Mouse (Mus musculus): Measurements from ENCODE around the gene Sept8. TPM values are rescaled to one million over a fixed set of nuclear protein-coding genes. Genes with fewer than 3 reads are reported as not detected.

The Sept8 gene
- polyA plus RNA-seq (2016; fragmentation: Nextera tagmentation; extraction: Ambion mirVana): 36.7 and 41.8 TPM in 2 replicates

GRCm38 (mm10) chr11:53519207-53520121, at the start of gene Sept8:
TSS of gene Sept8 (plus strand) at chr11:53519257.
- H3K27me3 ChIP-seq: no peaks in the 10 kb centered on the region
- WGBS: 4% methylated on average over 79 of the region's 79 CpGs
- H3K36me3 ChIP-seq: no peaks in the 10 kb centered on the region
- H3K4me2 ChIP-seq: peak within 1 kb of the TSS; percentile 82
- peak within 1 kb of the TSS; percentile 89 for H3K9ac ChIP-seq (replicated peaks)
- H3K9me3 ChIP-seq: no peaks in the 10 kb centered on the region
- H3K4me1 ChIP-seq (replicated peaks): peaks cover 54% of the 10 kb centered on the region
- H3K27ac ChIP-seq: peak within 1 kb of the TSS; percentile 84
- peak; percentile 74 for ATAC-seq (ENCODE audit: insufficient number of reproducible peaks, insufficient read depth, low FRiP score, low TSS enrichment, low read depth)
- peak within 1 kb of the TSS; percentile 91 for H3K4me3 ChIP-seq (replicated peaks)

DNA sequence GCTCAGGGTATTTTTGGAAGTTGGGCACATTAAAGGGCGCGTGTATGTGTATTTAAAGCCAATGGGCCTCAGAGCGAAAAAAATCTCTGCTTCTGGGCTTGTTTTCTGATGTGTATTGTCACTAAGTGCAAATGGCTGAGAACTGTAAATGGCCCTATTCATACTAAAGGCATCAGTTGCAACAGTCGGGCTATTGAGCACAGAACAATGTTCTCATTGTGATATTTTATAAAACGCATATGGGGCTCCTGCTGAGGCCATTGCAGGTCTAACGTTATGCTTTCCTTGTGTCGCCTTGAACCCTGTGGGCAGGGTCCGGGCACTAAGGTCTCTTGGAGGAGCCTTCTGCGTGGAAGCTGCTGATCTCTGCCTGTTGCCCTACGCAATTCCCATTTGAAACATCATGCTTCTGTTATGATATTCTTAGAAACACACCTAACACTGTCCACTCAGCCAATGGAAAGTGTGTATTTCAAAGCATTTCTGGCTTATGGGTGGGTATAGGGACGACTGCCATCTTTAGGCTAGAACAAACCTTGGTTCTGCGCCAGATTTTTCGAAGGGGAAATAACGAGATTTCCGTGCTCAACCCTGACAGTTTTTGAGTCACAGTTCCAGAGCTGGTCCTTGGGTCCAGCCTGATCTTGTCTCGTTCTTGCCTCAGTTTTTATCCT, 49.6 kb upstream of the Sept8 start:
- H3K4me3 ChIP-seq (replicated peaks): no peak overlapping the region; the same call in 1 of the 2 replicates
- peaks cover 56% of the 10 kb centered on the region for H3K27me3 ChIP-seq
- peaks cover 24% of the 10 kb centered on the region for H3K4me1 ChIP-seq (replicated peaks)
- H3K9ac ChIP-seq (replicated peaks): no peak overlapping the region
- peak overlapping the region; percentile 80 for H3K27ac ChIP-seq
- no peak for ATAC-seq (ENCODE audit: insufficient number of reproducible peaks, insufficient read depth, low FRiP score, low TSS enrichment, low read depth)
- peaks cover 4% of the 10 kb centered on the region; the same call in 1 of the 2 replicates for H3K36me3 ChIP-seq
- H3K9me3 ChIP-seq: no peaks in the 10 kb centered on the region
- peak overlapping the region; percentile 55 for H3K4me2 ChIP-seq
- WGBS: 38% methylated on average over 16 of the region's 16 CpGs

GRCm38 (mm10) chr11:53469968-53470695, 48.9 kb upstream of the Sept8 start, which contains the start of gene Gm9837:
TSS of gene Gm9837 (minus strand) at chr11:53470479.
- H3K36me3 ChIP-seq: no peaks in the 10 kb centered on the region; the same call in 1 of the 2 replicates
- WGBS: 4% methylated on average over 29 of the region's 29 CpGs
- peak; percentile 70; the same call in 1 of the 2 replicates for ATAC-seq (ENCODE audit: insufficient number of reproducible peaks, insufficient read depth, low FRiP score, low TSS enrichment, low read depth)
- peak within 1 kb of the TSS; percentile 74 for H3K27ac ChIP-seq
- H3K9ac ChIP-seq (replicated peaks): 0 out of 2 replicates have a peak within 1 kb of the TSS, but pooled peaks have one; percentile 8
- H3K4me2 ChIP-seq: peak within 1 kb of the TSS; percentile 55
- H3K9me3 ChIP-seq: no peaks in the 10 kb centered on the region
- peaks cover 56% of the 10 kb centered on the region for H3K27me3 ChIP-seq
- peaks cover 24% of the 10 kb centered on the region for H3K4me1 ChIP-seq (replicated peaks)
- H3K4me3 ChIP-seq (replicated peaks): peak within 1 kb of the TSS; percentile 22

GRCm38 (mm10) chr11:53472709-53473108, 46.3 kb upstream of the Sept8 start:
- Histone ChIP-seq H3K9me3 (no peaks in the 10 kb centered on the region), H3K9ac (replicated peaks) (no peak overlapping the region), H3K36me3 (no peaks in the 10 kb centered on the region), H3K4me2 (no peak overlapping the region), H3K4me1 (replicated peaks) (peaks cover 14% of the 10 kb centered on the region), H3K27me3 (peaks cover 52% of the 10 kb centered on the region), H3K4me3 (replicated peaks) (no peak overlapping the region), H3K27ac (no peak overlapping the region)
- WGBS: 78% methylated on average over 3 of the region's 3 CpGs
- no peak for ATAC-seq (ENCODE audit: insufficient number of reproducible peaks, insufficient read depth, low FRiP score, low TSS enrichment, low read depth)

DNA sequence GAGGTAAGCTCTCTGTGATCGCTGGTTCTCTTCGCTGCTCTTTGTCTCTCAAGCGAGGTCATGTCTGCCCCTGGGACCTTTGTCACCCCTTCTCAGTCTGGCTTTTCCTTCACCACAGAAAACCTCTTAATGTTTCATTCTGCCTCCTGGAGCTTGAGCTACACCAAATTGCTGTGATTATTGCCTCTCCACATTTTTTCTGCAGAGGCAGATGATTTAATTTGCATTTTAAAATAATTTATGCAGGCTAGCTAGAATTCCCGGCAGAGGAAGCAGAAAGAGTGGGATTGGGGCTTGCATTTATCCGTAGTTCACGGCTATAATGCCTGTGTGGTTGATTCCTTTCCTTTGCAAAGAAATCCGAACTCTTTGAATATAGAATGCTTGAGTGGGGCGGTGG, 43.4 kb upstream of the Sept8 start:
- Histone ChIP-seq H3K27ac (no peak overlapping the region), H3K36me3 (no peaks in the 10 kb centered on the region), H3K27me3 (peaks cover 74% of the 10 kb centered on the region), H3K9ac (replicated peaks) (no peak overlapping the region), H3K4me3 (replicated peaks) (no peak overlapping the region), H3K4me2 (no peak overlapping the region), H3K9me3 (no peaks in the 10 kb centered on the region), H3K4me1 (replicated peaks) (peaks cover 26% of the 10 kb centered on the region)
- WGBS: 39% methylated on average over 8 of the region's 8 CpGs
- no peak for ATAC-seq (ENCODE audit: insufficient number of reproducible peaks, insufficient read depth, low FRiP score, low TSS enrichment, low read depth)

DNA sequence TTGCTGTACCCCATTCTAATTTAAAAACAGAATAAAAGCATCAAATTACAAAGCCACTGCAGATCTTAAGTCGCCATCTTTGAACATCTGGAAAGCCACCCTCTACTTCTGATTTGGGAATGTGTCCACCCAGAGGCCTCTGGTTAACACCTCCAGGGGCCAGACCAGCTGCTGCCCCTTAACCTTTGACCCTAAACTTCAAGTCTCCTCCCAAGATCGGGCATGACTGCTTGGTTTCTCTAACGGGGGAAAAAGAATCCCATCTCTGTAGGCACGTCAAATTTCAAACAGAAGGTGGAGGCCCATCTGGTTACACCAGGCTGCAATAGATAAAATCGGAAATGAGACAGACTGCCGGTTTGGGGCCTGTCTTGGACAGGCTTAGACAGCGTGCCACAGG, 41.2 kb upstream of the Sept8 start:
- Histone ChIP-seq H3K27me3 (peaks cover 81% of the 10 kb centered on the region), H3K4me3 (replicated peaks) (no peak overlapping the region), H3K36me3 (no peaks in the 10 kb centered on the region), H3K9ac (replicated peaks) (no peak overlapping the region), H3K9me3 (no peaks in the 10 kb centered on the region), H3K4me1 (replicated peaks) (peaks cover 18% of the 10 kb centered on the region), H3K4me2 (no peak overlapping the region), H3K27ac (no peak overlapping the region)
- 16% methylated on average over 7 of the region's 7 CpGs for WGBS
- ATAC-seq (ENCODE audit: insufficient number of reproducible peaks, insufficient read depth, low FRiP score, low TSS enrichment, low read depth): no peak

DNA sequence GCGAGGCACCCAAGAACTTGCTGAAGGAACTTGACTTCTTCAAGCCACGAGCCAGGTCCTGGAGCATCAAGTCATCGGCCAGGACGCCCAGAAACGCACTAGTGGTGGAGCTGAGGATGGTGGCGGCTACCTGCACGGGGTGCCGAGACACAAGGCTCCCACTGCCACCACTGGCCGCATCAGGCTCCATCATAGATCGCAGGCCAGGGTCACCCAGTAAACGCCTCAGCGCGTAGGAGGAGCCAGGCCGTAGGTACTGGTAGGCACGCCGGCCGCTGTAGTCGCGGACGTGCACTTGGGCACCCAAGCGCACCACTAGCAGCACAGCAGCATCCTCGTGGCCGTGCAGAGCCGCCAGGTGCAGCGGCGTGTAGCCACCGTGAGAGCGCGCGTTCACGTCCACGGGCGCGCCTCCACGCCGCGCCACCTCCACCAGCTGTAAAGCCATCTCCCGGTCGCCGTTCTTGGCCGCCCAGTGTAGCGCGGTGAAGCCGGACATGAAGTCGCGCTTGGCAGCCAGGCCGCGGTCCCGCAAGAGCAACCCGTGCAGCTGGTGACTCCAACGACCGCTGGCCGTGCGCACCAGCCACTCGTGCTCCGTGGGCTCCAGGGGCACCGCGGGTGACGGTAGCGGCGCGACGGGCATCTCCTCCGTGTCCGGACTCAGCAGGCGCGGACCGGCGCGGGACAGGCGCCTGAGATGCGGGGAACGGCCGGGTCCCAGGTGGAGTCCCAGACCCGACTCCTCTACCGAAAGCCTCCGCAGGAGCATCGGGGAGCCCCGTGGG, 40.5 kb upstream of the Sept8 start:
- no peak overlapping the region for H3K27ac ChIP-seq
- peak overlapping the region; percentile 38; the same call in 1 of the 2 replicates for H3K9ac ChIP-seq (replicated peaks)
- peaks cover 18% of the 10 kb centered on the region for H3K4me1 ChIP-seq (replicated peaks)
- peak overlapping the region; percentile 49 for H3K4me3 ChIP-seq (replicated peaks)
- peak; percentile 28; the same call in 1 of the 2 replicates for ATAC-seq (ENCODE audit: insufficient number of reproducible peaks, insufficient read depth, low FRiP score, low TSS enrichment, low read depth)
- peaks cover 85% of the 10 kb centered on the region for H3K27me3 ChIP-seq
- H3K4me2 ChIP-seq: peak overlapping the region; percentile 79
- WGBS: 7% methylated on average over 79 of the region's 79 CpGs
- no peaks in the 10 kb centered on the region for H3K36me3 ChIP-seq
- no peaks in the 10 kb centered on the region for H3K9me3 ChIP-seq

- Histone ChIP-seq H3K27me3 (peaks cover 82% of the 10 kb centered on the region), H3K36me3 (no peaks in the 10 kb centered on the region), H3K4me2 (peak overlapping the region; percentile 79), H3K9ac (replicated peaks) (peak overlapping the region; percentile 45; the same call in 1 of the 2 replicates), H3K4me1 (replicated peaks) (peaks cover 18% of the 10 kb centered on the region), H3K4me3 (replicated peaks) (peak overlapping the region; percentile 49), H3K9me3 (no peaks in the 10 kb centered on the region), H3K27ac (no peak overlapping the region)
- 1% methylated on average over 62 of the region's 62 CpGs for WGBS
- peak; percentile 57; the same call in 1 of the 2 replicates for ATAC-seq (ENCODE audit: insufficient number of reproducible peaks, insufficient read depth, low FRiP score, low TSS enrichment, low read depth)
Observed at GRCm38 (mm10) chr11:53479171-53479782, 39.8 kb upstream of the Sept8 start.

- Histone ChIP-seq H3K4me3 (replicated peaks) (peak within 1 kb of the TSS; percentile 49), H3K4me1 (replicated peaks) (peaks cover 18% of the 10 kb centered on the region), H3K27ac (no peak within 1 kb of the TSS), H3K36me3 (no peaks in the 10 kb centered on the region), H3K9ac (replicated peaks) (peak within 1 kb of the TSS; percentile 45; the same call in 1 of the 2 replicates), H3K27me3 (peaks cover 76% of the 10 kb centered on the region), H3K4me2 (peak within 1 kb of the TSS; percentile 79), H3K9me3 (no peaks in the 10 kb centered on the region)
- 4% methylated on average over 40 of the region's 40 CpGs for WGBS
- no peak for ATAC-seq (ENCODE audit: insufficient number of reproducible peaks, insufficient read depth, low FRiP score, low TSS enrichment, low read depth)
Observed at GRCm38 (mm10) chr11:53479783-53480301, 39.2 kb upstream of the Sept8 start, which contains the start of the genes Gm9945 and Sowaha. TSS of gene Gm9945 (plus strand) at chr11:53480166. TSS of gene Sowaha (minus strand) at chr11:53480274.
